Comparison of ENCODE assay signal across 25 mouse cellular contexts in the genomic region with DNA sequence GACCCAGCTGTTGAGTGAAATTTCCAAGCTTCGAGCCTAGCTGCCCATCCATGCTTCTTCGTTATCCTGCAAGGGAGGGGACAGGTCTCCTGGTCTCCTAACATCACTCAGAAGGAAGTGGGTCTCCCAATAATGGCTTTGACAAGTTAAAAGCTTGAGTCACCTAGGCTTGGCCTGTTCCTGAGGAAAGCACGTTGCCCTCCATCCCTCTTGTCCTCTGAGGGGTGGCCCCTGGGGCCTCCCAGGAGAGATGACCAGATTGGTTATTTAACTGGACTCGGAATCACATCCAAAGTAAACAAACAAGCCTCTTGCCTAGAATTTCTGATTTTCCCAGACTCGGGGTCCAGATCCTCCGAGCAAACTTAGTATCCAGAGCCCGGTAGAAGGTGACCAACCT. TPM values are rescaled to one million over a fixed set of nuclear protein-coding genes. Genes with fewer than 3 reads are reported as not detected.
"Had no signal": no experiment of that assay in that cellular context is flagged by ENCODE, and none has a peak within 500 bp of the region (broad histone marks: within the 10 kb centered on the region; RNA-seq: fewer than 3 reads in every experiment).

No protein-coding gene starts in this region.

- H3K27me3 ChIP-seq: lung, embryonic 15.5 days; midbrain, embryonic 13.5 days; neural tube, embryonic 13.5 days; stomach, embryonic 15.5 days had no signal

- H3K9me3 ChIP-seq: lung, embryonic 15.5 days; megakaryocyte, embryonic 14.5 days; midbrain, embryonic 10.5 days; midbrain, embryonic 13.5 days; neural tube, embryonic 13.5 days; stomach, embryonic 15.5 days had no signal

- H3K9ac ChIP-seq: liver, embryonic 14.5 days; lung, embryonic 15.5 days; midbrain, embryonic 13.5 days; neural tube, embryonic 13.5 days; stomach, embryonic 15.5 days had no signal

- H3K4me3 ChIP-seq: layer of hippocampus, adult 2 months; left cerebral cortex, adult 2 months; lung, embryonic 15.5 days; megakaryocyte, embryonic 14.5 days; midbrain, embryonic 10.5 days; midbrain, embryonic 13.5 days; myocyte; neural tube, embryonic 13.5 days; stomach, embryonic 15.5 days had no signal

- H3K36me3 ChIP-seq: lung, embryonic 15.5 days; midbrain, embryonic 10.5 days; midbrain, embryonic 13.5 days; neural tube, embryonic 13.5 days; stomach, embryonic 15.5 days had no signal

- H3K27ac ChIP-seq: layer of hippocampus, adult 2 months; left cerebral cortex, adult 2 months; liver, embryonic 14.5 days; lung, embryonic 15.5 days; midbrain, embryonic 10.5 days; midbrain, embryonic 13.5 days; neural tube, embryonic 13.5 days; stomach, embryonic 15.5 days had no signal

- H3K4me2 ChIP-seq: liver, embryonic 11.5 days; lung, embryonic 15.5 days; midbrain, embryonic 13.5 days; neural tube, embryonic 13.5 days; stomach, embryonic 15.5 days had no signal

- ATAC-seq: midbrain, embryonic 13.5 days; midbrain, embryonic 16.5 days had no signal

- DNase-seq: kidney, adult 18-20 months; kidney, postnatal 25 days; layer of hippocampus, adult 9-11 months; layer of hippocampus, postnatal 36 days; lung, adult 18-20 months; lung, postnatal 10 days; lung, postnatal 36 days; retina, postnatal 1 day; right cerebral cortex, postnatal 25 days; spleen, adult 18-20 months; thymus, postnatal 25 days had no signal

RNA-seq across cellular contexts. Expression of gene Pdgfa, which starts 52.6 kb away (rescaled TPM):
- total RNA-seq: monocyte, adult 5-6 weeks; neutrophil, adult 5-6 weeks had no signal
